Mouse (Mus musculus) liver, embryonic 14.5 days (tissue): ENCODE measurements around the gene Tmem270.

Source experiments
- CTCF ChIP-seq: IDR thresholded peaks from 2 replicates; pipeline ENCODE4 v1.5.1; 2016; ENCODE audit warnings: antibody characterized with exemption, low read depth, control low read depth
- EP300 ChIP-seq: IDR thresholded peaks from 2 replicates; pipeline ENCODE4 v1.6.1; 2016; ENCODE audit warnings: antibody characterized with exemption, low read depth

DNA sequence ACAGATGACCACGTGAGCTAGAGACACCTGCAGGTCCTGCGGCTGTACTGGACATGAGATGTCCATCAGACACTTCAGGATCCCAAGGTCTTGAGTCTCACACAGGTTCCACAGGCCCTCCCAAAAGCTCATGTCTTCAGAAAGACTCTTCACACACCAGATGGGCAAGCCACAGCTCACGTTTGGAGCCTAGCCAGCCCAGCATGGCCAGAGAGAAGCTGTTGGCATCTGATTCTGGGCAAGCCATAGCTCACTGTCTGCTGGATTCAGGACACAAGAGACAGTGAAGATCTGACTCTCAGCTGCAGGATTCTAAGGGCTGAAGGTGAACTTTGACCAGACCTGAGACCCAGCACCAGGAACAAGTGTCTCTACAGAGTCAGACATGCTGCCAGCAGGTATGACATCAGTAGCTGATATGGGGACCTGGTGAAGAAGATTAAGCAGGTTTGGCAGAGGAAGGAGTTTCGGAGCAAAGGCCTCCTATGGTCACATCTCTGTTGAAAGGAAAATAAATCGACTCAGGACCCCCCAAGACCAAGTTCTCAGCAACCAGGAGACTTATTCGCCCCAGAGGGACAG is 13.7 kb upstream of the Tmem270 start:
- no peak for TF ChIP-seq CTCF
- peak; percentile 77 for TF ChIP-seq EP300
